Mouse (Mus musculus) monocyte, adult 2 months (primary cell): ENCODE measurements around the gene Pde4a.
"Not testable (repeated sequence)": the region's sequence is repeated elsewhere in the genome, so short reads cannot be mapped to it uniquely, and the experiment has no call there.

ENCODE experiments used
- DNase-seq, 2 experiments: peaks; one replicate each; pipeline ENCODE4 v3.0.0; 2022; ENCODE audit warnings: low spot score in 2 of 2, low read depth in 1 of 2

Pde4a gene

DNA sequence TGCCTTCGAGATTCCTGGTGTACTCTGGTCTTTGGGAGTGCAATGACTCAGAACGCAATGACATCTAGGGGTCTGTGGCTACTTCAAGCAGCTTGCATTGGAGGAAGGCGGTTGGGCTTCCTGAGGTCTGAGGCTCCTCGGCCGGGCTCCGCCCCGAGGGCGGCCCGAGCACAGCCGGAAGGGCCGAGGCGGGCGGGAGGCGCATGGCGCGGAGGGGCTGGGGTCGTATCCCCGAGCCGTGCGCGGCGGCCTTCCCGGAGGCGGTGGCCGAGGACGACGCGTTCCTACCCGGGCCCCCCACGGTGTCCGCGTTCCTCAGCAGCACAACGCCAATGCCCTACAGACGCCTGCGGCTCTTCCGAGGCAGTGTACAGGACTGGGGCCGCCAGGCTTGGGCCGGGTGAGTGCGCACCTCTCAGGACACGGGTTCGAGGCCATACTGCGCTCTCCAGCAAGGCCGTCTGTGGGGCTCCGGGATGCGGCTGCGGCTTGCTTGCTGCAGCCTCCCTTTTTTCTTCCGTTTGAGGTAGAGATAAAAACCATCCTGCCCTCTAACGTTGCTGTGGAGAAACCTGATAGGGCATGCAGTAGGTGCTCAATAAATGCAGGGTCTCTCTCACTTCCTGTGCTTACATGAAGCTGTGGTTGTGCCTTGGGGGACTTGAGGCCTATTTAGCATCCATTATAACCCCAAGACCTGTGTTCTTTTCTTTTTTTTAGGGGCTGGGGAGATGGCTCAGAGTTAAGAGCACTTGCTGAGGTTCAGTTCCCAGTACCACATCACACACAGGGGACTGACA is 16.1 kb downstream of the Pde4a start:
- no peak for DNase-seq

DNA sequence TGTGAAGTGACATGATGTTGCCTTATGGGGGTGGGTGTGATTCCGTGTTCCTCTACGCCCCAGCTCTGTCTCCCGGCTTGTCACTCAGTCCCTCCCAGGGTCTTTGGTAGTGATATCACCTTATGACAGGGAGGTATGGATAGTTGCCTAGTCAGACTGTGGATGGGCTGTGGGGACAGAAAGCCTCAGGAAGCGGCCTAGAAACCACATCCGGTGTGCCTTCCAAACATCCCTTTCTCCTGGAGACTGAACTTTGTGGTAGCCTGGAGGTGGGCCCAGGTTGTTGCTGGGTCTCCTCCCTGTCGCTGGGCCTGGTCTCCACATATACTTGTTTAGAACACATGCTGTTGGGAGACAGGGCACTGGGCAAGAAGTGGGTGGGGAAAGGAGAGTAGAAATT is 17.9 kb downstream of the Pde4a start:
- DNase-seq: no peak

DNA sequence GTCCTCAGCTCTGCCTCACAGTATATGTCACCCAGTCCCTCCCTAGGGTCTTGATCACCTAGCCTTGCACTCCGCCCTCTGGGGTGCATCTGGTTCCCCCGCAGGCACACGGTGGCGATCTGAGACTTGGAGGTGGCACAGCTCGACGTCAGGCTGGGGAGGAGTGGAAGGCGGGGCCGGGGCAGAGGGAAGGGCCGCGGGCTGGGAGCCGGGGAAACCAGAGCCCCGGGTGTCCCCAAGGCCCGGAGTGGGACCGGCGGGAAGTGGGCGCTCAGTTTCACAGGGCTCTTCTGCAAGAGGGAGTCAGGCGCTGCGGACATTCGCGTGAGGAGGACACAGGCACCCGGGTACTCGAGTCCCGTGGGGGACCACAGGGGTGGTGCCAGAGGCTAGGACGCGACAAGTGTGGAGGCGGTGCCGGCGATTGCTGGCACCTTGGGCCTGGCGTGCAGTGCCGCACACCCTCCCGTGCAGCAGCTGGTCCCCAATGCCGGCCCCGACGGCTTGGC is 18.4 kb downstream of the Pde4a start:
- DNase-seq: peak in 1 of 2 experiments; percentile 44

DNA sequence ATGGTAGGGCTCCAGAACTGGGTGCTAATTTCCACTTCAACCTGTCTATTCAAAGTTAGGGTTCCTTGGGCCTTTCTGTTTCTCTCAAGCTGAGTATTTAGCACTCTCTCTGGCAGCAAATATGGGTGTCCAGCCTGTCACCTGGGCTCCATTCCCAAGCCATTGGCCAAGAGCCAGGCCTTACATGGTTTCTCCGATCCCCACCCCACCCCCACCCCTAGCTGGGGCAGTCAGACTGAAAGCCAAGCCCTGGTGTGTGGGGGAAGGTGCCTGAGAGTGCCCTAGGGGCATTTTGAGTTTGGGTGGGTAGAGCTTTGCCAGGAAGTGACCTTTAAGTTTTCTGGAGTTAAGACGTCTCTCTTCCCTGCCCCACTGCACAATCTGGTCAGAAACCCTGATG is 19.2 kb downstream of the Pde4a start:
- no peak for DNase-seq

DNA sequence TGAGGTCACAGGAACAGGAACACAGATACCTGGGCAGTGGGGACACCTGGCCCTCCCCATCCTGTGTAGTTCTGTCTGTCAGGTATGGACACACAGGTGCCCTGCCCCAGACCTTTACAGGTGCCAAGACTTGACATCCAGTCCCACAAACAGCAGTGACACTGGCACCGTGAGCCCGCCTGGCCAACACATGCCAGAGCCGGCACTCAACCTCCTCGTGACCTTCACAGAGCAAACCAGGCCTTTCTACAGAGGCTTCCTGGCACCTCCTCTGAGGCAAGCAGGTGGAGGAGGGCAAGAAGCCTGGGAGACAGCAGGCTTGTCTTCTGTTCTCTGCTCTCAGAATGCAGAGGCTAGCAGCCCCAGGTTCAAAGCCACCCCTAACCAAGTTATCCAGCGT is 19.9 kb downstream of the Pde4a start:
- no peak for DNase-seq

- DNase-seq: no peak
These were observed 24.4 kb downstream of the Pde4a start for GRCm38 (mm10) chr9:21189905-21190304.

DNA sequence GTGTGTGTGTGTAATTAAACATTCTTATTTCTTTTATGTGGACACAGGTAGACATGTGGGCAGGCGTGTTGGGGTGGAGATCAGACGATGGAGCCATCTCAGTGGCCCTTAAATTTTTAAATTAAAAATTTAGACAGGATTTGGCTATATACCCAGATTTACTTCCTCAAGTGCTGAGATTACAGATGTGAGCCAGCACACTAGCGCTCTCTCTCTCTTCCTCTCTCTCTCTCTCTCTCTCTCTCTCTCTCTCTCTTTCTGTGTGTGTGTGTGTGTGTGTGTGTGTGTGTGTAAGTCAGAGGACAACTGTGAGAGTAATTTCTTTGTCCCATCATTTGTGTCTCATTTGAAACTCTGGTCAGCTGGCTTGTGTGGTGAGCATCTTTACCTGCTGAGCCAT is 25.2 kb downstream of the Pde4a start:
- DNase-seq: no peak

GRCm38 (mm10) chr9:21193786-21194185 is 28.3 kb downstream of the Pde4a start:
- DNase-seq: no peak

DNA sequence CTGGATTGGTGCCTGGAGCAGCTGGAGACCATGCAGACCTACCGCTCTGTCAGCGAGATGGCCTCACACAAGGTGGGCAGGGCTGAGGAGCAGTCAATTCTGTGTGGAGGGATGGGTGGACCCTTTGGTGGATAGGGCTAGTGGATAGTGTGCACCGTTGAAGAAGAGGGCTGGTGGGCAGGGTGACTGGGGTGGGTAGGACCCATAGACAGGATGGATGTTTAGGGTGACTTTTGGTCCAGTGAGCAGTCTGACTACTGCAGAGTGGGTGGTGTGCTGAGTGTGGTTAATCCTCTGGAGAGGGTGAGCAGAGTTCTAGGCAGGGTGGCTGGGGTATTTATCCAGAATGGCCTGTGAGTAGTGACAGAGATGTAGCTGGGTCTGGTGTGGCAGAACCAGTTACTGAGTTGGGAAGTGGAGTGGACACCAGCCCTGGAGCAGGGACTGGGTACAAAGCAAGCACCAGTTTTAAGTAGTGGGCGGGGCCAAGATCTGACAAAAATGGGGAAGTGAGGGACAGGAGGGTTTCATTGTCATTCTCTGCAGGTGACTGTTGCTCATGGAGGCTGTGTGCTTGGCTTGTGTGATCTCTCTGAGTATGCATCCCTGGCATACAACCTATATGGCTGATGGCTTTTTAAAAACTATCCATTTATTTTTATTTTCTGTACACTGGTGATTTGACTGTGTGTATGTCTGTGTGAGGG is 29.4 kb downstream of the Pde4a start:
- DNase-seq: peak in 1 of 2 experiments; percentile 29

- DNase-seq: not testable (repeated sequence)
These were observed 30.4 kb downstream of the Pde4a start for GRCm38 (mm10) chr9:21195736-21196505.

DNA sequence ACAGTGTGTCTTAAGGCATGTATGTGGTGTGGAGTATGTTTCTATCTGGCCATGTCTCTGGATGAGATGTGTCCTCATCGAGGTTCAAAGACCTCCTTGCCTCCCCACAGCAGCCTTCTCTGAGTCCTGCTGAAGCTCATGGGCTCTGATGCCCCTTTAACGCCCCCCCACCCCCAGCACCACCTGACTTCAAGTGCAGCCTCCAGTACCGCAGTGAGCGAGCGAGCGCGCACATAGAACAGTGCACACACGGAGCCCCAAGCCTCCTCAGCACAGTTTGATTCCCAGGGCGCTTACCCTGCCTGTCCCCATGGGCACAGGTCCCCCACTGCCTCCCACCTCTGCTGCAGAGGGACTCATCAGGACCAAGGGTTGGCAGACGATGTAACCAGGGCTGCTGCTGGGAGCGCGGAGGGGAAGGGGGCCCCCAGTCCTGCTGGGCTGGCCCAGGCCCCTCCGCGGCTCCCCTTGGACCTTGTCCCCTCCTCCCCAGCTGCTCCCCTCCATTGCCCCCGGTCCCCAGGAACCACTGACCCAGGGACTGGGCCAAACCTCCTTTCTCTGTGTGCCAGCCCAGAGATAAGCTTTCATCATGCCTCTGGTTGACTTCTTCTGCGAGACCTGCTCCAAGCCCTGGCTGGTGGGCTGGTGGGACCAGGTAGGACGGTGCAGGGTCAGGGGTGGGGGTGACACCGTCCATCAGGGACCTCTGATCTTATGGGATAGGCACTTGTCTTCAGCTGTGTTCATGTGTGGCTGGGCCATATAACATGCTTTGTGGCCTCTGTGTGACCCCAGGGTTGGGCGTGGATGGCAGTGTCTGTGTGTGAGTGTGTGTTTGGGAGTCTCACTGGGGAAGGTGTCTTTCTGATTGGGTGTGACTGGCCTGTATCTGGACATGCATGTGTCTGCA is 31.3 kb downstream of the Pde4a start:
- no peak for DNase-seq

DNA sequence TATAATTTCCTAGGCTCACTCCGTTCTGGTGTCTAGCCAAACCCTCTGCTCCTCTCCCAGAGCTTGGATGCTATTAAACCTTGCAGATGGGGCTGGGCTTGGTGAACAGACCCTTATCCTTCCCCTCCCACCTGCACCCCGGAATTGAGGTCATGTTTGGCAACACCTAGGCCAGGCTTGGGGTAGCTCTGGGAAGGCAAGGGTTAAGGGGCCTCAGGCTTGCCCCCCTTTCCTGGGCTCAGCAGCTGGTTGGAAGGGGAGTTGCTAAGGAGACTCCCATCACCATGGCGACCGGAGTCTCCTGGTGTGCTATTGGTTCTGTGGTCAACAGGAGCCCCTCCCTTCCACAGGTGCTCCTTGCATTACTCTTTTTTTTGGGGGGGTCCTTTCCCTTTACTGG is 32.5 kb downstream of the Pde4a start:
- no peak for DNase-seq

- no peak for DNase-seq
These were observed 33.4 kb downstream of the Pde4a start for GRCm38 (mm10) chr9:21198960-21199359.

- DNase-seq: no peak
These were observed 38.6 kb downstream of the Pde4a start for GRCm38 (mm10) chr9:21204156-21204527.

- no peak for DNase-seq
These were observed 39.2 kb downstream of the Pde4a start for GRCm38 (mm10) chr9:21204528-21205272.

DNA sequence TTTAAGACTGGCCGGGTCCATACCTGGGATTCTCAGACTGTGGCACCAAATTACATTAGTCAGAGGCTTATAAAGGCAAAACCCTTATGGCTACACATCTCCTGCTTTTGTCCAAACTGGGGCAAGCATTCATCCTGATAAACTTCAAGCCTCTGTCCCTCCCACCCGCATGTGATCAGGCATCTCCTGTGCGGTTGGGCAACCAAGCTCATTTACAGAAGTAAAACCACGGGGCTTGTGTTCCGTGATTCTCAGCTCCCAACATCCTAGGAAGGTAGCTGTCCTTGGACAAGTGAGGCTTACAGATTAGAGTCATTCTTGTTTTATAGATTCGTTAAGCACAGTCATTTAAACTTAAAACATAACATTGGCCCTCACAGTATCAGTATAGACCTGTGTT is 41.3 kb downstream of the Pde4a start:
- DNase-seq: no peak

- no peak for DNase-seq
These were observed 43.1 kb downstream of the Pde4a start for GRCm38 (mm10) chr9:21208626-21209025.

GRCm38 (mm10) chr9:21210821-21211220 is 45.3 kb downstream of the Pde4a start:
- DNase-seq: no peak

GRCm38 (mm10) chr9:21211624-21212023 is 46.1 kb downstream of the Pde4a start:
- DNase-seq: no peak

DNA sequence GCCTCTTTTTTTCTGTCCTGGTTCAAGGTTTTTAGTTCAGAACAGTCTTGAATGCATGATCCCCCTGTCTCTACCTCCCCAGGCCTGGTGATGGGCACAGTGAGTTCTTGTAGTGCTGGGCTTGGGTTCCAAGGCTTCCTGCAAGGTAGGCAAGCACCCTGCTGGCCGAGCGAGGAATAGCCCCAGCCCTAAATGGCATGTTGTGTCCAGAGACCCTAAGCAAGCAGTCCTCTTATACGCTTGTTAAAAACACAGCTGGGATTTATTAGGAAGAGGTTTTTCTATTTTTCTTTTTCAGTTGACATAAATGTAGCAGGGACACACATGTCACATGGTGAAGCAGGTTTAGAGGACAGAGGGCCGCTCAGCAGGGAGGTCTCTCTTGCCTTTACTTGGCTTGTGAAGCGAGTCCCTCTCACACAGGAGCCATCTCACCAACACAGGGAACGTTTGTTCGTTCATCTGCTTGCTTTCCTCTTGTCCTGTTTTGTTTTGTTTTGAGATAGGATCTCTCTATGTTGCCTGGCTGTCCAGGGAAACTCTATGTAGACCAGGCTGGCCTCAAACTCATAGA is 48.2 kb downstream of the Pde4a start:
- no peak for DNase-seq
